Mouse (Mus musculus) neutrophil, adult 65 days (primary cell): Measurements from ENCODE around the gene Ttll7. TPM values are rescaled to one million over a fixed set of nuclear protein-coding genes. Genes with fewer than 3 reads are reported as not detected.

Experiments used
- total RNA-seq: library from RNA; stranded (reverse); gene quantifications from 2 replicates; pipeline ENCODE4 v1.2.4, GENCODE M21; 2023

The Ttll7 gene
- total RNA-seq: 0.20 and 1.1 TPM in 2 replicates

DNA sequence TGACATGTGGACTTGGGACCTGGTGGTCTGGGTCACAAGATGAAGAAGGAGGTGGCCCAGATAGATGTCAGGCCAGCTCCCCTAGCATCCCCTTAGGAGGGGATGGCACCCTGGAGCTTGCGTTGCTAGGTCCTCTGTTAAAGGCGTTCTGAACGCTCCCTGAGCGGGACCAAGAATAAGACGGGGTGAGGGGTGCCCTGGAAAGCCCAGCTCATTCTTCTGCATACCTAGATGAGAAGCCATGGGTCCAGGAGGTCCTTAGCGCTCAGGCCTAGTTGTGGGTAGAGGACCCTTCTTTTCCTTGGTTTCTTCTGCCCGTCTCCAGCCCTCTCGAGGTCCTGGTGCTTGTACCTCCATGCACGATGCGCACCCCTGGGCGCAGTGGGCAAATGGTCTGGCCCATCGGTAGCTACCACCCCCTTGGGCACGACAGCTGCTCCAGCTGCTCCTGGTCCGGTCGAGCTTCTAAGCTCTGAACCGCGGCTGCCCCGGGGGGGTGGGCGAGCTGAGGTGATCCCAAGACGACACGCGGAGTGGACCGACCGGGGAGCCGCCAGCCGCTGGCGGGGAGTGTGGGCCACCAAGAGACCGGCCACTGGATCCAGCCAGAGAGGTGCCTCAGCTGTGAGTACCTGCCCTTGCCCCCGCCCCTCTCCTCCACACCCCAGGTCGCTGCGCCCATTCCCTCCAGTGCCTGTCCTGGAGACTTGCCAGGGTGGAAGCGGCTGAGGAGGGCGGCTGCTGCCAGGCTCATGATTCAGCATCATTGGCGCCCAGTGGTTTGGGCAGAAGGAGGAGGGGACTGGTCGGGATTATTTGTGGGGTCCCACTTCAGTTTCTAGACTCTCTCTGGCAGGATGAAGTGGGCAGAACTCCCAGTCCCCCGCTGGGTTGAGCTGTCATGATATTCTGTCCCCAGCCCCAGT is at the start of gene Ttll7:
Gene Ttll7 (plus strand): TSS at position 402 of the 926 bp plus-strand sequence.

DNA sequence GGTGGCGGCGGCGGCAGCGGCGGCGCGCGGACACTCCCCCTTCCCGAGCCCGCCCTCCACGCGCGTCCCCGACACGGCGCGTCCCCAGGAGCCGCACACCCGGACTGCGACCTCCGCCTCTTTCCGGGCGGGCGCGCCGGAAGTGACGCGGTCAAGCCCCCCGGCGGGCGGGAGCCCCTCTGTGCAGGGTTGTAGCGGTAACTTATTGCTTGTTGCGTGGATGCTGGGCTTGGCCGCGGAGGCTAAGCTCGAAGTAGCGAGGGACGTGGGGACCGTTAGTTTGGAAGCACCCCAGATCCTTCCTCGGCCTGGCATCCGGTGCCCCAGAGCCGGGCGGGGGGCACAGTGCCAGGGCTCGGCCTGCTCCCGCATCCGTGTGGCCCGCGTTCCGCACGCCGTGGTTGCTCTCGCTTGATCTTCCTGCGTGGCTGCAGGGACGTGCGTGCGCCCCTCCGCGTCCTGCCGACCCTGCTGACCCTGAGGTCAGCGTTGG is 39.2 kb upstream of the Ttll7 start, which contains the start of gene Prkacb:
Gene Prkacb (minus strand): TSS at position 90 of the 493 bp plus-strand sequence.

Other genes starting within 250 kb of the Ttll7 start
- gene Dnase2b, start 236.8 kb upstream of the Ttll7 start, total RNA-seq: 0.19 TPM in 1 of 2 replicates, not detected in the other
- not detected in 2 replicates for gene 4930503B20Rik, start 201.1 kb upstream of the Ttll7 start, total RNA-seq
- not detected in 2 replicates for gene Samd13, start 166.8 kb upstream of the Ttll7 start, total RNA-seq
- gene Prkacb, start 39.4 kb upstream of the Ttll7 start, total RNA-seq: 37.5 and 41.9 TPM in 2 replicates